Mouse (Mus musculus) hindbrain, embryonic 12.5 days (tissue): Measurements from ENCODE around the gene Creb3. TPM values are rescaled to one million over a fixed set of nuclear protein-coding genes. Genes with fewer than 3 reads are reported as not detected.

Experiments
- ATAC-seq: fragments of 200-750 bp; cut with Nextera tagmentation; 2 replicates; pipeline ENCODE4 v1.8.0; 2017; ENCODE audit warnings: moderate TSS enrichment; ENCODE audit not compliant: low FRiP score
- H3K27ac ChIP-seq: fragments of 300-500 bp; sonication (generic); 2 replicates; pipeline ENCODE4 v1.5.1; 2016; ENCODE audit warnings: mild to moderate bottlenecking
- H3K27me3 ChIP-seq: fragments of 300-500 bp; sonication (generic); 2 replicates; pipeline ENCODE4 v1.6.1; 2016; ENCODE audit warnings: mild to moderate bottlenecking
- H3K36me3 ChIP-seq: fragments of 300-500 bp; sonication (generic); 2 replicates; pipeline ENCODE4 v1.6.1; 2016; ENCODE audit warnings: mild to moderate bottlenecking
- H3K4me1 ChIP-seq: fragments of 300-500 bp; sonication (generic); 2 replicates; pipeline ENCODE4 v1.6.1; 2016
- H3K4me2 ChIP-seq: fragments of 300-500 bp; sonication (generic); replicated peaks from 2 replicates; pipeline ENCODE4 v1.6.1; 2016; ENCODE audit warnings: mild to moderate bottlenecking
- H3K4me3 ChIP-seq: fragments of 300-500 bp; sonication (generic); 2 replicates; pipeline ENCODE4 v1.5.1; 2016; ENCODE audit warnings: mild to moderate bottlenecking
- H3K9ac ChIP-seq: fragments of 300-500 bp; sonication (generic); 2 replicates; pipeline ENCODE4 v1.6.1; 2016; ENCODE audit warnings: mild to moderate bottlenecking, moderate library complexity
- H3K9me3 ChIP-seq: fragments of 300-500 bp; sonication (generic); replicated peaks from 2 replicates; pipeline ENCODE4 v1.6.1; 2016; ENCODE audit warnings: mild to moderate bottlenecking
- WGBS: fragments of 180-500 bp; shearing (Covaris S2); methylation state at CpG from one replicate; pipeline ENCODE4 v1.1.7; 2016; 5-methylcytosine and 5-hydroxymethylcytosine counted together
- polyA plus RNA-seq: library from polyadenylated mRNA; unstranded; fragments of >200 nt; fragmentation: Nextera tagmentation; extraction: Ambion mirVana; gene quantifications from 2 replicates; pipeline ENCODE4 v1.2.1, GENCODE M21; 2016

Creb3 gene
- polyA plus RNA-seq, 1 experiment from 2014 or later: 60.2 TPM

DNA sequence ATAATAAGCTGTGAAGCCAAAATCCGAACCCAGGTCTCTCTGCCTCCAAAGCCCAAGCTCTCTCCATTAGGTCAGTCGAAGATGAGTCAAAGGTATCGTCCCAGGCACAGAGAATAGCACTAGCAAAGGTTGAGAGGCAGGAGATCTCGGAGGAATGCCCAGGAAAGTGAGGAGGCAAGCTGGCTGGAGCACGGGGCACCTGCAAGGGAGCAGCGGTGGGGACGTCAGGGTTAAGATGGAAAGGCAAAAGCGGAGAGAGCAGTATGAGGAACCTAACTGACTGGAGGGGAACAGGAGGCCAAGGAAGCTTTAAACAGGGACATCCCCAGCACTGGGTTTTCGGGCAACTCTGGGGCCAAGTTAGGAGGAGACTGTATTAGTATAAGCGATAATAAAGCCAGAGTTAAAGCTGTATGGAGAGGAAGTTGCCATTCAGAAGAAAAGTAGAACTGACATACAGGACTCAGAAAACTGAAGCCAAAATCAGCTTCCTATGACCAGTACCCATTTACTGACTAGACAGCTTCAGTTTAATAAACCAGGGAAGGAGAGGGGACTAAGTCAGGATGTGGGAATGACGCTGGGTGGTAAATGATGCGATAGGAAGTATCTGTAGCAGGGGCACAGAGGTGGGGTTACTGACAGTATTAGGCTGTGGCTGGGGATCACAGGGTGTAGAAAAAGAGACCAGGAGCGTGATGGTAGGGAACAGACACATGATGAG is 2.5 kb upstream of the Creb3 start:
- ATAC-seq: no peak
- H3K4me1 ChIP-seq: peaks cover 55% of the 10 kb centered on the region
- peaks cover 18% of the 10 kb centered on the region for H3K36me3 ChIP-seq
- H3K27me3 ChIP-seq: no peaks in the 10 kb centered on the region
- peak overlapping the region; percentile 3 for H3K9ac ChIP-seq
- 76% methylated on average over 13 of the region's 13 CpGs for WGBS
- H3K4me2 ChIP-seq: peak overlapping the region; percentile 92
- H3K9me3 ChIP-seq: no peaks in the 10 kb centered on the region
- H3K27ac ChIP-seq: no peak overlapping the region
- no peak overlapping the region for H3K4me3 ChIP-seq

DNA sequence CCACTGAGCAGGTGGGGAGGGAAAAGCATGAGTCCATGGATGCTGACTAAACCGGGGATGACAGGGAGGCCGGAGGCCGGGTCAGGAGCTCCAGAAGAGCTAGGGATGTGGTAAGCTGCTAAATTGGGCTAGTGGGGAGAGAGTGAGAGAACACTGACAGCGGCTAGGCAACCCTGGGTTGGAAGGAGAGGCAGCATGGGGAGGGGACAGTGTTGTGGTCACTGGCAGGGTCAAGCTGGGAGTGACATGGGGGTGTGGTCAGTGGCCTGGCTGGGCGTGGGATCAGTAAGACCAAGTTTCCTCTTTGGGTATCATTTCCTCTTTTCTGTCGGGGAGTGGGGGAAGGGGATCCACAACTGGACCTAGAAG is 1.9 kb upstream of the Creb3 start:
- no peak for ATAC-seq
- H3K27ac ChIP-seq: no peak overlapping the region
- H3K36me3 ChIP-seq: peaks cover 18% of the 10 kb centered on the region
- WGBS: 43% methylated on average over 6 of the region's 6 CpGs
- no peaks in the 10 kb centered on the region for H3K27me3 ChIP-seq
- H3K9ac ChIP-seq: peak overlapping the region; percentile 3
- H3K9me3 ChIP-seq: no peaks in the 10 kb centered on the region
- H3K4me3 ChIP-seq: 0 out of 2 replicates have a peak overlapping the region, but pooled peaks have one; percentile 10
- H3K4me1 ChIP-seq: peaks cover 55% of the 10 kb centered on the region
- peak overlapping the region; percentile 92 for H3K4me2 ChIP-seq

DNA sequence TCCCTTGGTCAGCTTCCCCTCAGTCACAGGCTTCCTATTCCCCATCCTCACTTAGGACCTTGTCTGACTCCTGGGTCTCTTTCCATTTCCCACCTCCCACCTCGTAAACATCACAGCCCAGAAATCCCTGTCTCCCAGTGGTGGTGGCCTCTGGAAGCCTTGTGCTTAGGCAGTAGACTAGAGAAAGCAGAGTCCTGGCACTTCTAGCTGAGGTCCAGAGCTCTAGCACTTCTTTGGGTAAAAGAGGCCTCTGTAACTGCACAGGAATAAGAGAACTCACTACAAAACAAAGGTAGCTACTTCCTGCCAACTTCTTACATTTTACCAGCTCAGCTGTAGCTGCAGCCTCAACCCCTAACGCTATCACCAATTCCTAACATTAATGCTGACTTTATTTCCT is 1.2 kb upstream of the Creb3 start:
- Histone ChIP-seq H3K4me3 (peak overlapping the region; percentile 85), H3K27ac (no peak overlapping the region), H3K36me3 (peaks cover 18% of the 10 kb centered on the region), H3K9ac (peak overlapping the region; percentile 93), H3K27me3 (no peaks in the 10 kb centered on the region), H3K9me3 (no peaks in the 10 kb centered on the region), H3K4me2 (peak overlapping the region; percentile 92), H3K4me1 (peaks cover 55% of the 10 kb centered on the region)
- 35% methylated on average over 2 of the region's 2 CpGs for WGBS
- ATAC-seq: no peak

DNA sequence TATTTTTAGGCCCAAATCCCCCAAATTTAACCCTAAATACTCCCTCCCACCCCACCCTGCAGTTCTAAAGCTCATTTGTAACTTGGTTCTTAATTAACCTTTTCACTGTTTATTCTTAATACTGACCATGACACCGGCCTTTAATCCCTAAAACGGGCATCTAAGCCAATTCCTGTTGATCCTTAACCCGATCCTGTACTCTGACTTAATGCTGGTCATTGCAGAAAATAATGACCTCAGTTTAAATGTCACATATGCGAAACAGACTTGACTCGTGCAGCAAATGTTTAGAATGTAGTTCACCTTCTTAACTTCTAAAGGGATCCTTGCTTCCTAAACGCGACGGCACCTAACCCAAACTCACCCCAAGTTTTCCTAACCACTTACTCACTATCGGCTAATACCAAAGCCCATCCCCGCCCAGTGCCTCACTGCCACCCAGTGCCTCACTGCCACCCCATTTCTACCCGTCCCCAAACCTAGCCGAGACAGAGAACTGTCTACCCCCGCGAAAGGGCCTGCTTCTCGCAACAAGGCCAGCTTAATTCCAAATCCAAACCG is 616 bp upstream of the Creb3 start:
- ATAC-seq: peak; percentile 44
- no peaks in the 10 kb centered on the region for H3K9me3 ChIP-seq
- 4% methylated on average over 16 of the region's 16 CpGs for WGBS
- H3K9ac ChIP-seq: peak overlapping the region; percentile 93
- H3K27me3 ChIP-seq: no peaks in the 10 kb centered on the region
- H3K4me1 ChIP-seq: peaks cover 55% of the 10 kb centered on the region
- peak overlapping the region; percentile 92 for H3K4me2 ChIP-seq
- H3K36me3 ChIP-seq: peaks cover 20% of the 10 kb centered on the region
- H3K4me3 ChIP-seq: peak overlapping the region; percentile 85
- H3K27ac ChIP-seq: peak overlapping the region; percentile 97

DNA sequence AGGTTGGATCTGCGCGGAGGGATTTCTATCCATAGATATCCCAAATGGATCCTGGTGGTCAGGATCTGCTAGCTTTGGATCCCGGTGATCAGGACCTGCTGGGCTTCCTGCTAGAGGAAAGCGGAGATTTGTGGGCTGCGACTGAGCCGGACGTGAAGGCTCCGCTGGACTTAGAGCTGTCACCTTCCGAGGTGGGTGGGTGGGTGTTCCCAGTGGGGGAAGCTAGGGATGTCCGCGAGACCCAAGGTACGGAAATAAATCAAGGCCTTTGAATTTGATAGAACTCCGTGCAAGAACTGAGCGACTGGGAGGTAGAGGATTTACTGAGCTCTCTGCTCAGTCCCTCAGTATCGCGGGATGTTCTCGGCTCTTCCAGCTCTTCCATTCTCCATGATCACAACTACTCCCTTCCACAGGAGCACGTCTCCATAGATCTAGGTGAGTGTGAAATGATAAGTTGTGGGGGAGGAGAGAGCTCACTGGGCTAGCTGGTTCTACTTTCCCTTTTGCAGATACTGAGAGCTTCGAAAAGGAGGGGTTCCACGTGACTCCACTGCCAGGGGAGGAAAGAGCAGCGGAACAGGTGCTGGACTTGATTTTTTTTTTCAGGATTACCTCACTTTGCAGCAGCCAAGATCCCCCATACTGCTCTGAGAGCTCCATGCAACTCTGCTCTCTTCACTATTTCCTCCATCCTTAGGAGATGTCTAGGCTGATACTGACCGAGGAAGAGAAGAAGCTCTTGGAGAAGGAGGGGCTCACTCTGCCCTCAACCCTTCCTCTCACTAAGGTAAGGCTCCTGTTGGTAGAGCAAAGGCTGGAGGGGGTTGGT is 853 bp downstream of the Creb3 start:
- peak; percentile 55 for ATAC-seq
- Histone ChIP-seq H3K4me1 (peaks cover 49% of the 10 kb centered on the region), H3K27ac (peak overlapping the region; percentile 97)

DNA sequence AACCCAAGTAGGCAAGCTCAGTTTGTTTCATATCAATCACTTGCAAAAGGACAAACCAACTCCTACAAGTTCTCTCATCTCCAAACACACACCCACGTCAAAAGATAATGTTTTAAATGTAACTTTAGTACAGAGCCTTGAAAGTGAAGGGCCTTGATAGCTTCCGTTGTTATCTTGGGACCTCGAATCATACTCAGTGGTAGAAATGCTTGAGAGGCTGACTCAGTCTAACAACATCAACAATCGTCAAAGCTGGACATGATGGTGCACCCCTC is 1.4 kb downstream of the Creb3 start:
- H3K9ac ChIP-seq: no peak overlapping the region
- 89% methylated on average over 4 of the region's 4 CpGs for WGBS
- ATAC-seq: no peak

More for the DNA sequence above, 853 bp downstream of the Creb3 start:
- Histone ChIP-seq H3K4me2 (peak overlapping the region; percentile 92), H3K27me3 (no peaks in the 10 kb centered on the region), H3K36me3 (peaks cover 34% of the 10 kb centered on the region), H3K9me3 (no peaks in the 10 kb centered on the region), H3K9ac (peak overlapping the region; percentile 93), H3K4me3 (peak overlapping the region; percentile 85)
- 6% methylated on average over 22 of the region's 22 CpGs for WGBS

DNA sequence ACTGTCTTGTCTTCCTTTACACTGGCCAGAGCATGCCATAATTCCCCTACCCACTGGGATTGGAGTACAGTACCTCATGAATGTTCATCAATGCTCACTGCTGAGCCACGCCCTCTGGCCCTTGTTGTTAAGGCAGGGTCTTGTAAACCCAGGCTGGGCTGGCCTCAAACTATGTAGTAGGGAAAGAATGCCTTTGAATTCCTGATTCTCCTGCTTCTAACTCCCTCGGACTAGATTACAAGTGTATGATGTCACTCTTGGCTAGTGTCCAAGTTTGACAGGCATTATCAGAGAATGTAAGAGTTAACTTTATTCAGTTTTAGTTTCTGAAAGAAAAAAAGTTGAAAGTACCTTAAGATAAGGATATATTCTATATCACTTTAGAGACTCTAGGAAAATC is 2.1 kb downstream of the Creb3 start:
- no peak overlapping the region for H3K9ac ChIP-seq
- no peaks in the 10 kb centered on the region for H3K27me3 ChIP-seq
- H3K36me3 ChIP-seq: peaks cover 47% of the 10 kb centered on the region
- H3K9me3 ChIP-seq: no peaks in the 10 kb centered on the region
- H3K4me3 ChIP-seq: no peak overlapping the region
- peaks cover 36% of the 10 kb centered on the region for H3K4me1 ChIP-seq
- WGBS: 68% methylated on average over 2 of the region's 2 CpGs
- no peak overlapping the region for H3K27ac ChIP-seq
- no peak for ATAC-seq
- peak overlapping the region; percentile 92; the same call in 1 of the 2 replicates for H3K4me2 ChIP-seq

More for the DNA sequence above, 1.4 kb downstream of the Creb3 start:
- Histone ChIP-seq H3K36me3 (peaks cover 40% of the 10 kb centered on the region), H3K4me2 (peak overlapping the region; percentile 92), H3K27ac (no peak overlapping the region), H3K4me1 (peaks cover 43% of the 10 kb centered on the region), H3K27me3 (no peaks in the 10 kb centered on the region), H3K4me3 (peak overlapping the region; percentile 85), H3K9me3 (no peaks in the 10 kb centered on the region)

DNA sequence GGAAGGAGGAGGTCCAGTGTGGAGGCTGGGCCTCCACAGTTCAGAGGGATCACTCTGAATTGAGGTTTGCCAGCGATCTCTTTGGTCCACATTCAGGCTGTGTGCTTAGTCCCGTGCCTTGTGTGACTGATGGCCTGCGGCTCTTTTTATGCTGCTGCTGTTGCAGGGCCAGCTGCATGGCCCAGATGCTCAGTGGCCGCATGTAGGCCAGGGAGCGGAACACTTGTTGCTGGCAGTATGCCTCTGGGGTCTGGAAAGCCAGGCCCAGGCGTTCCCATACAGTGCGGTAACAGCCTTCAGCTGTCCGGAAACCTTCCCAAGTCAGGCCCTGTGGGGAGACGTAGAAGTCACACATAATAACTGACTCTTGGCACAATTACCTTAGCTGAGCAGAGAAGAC is 5.0 kb downstream of the Creb3 start:
- peaks cover 76% of the 10 kb centered on the region for H3K36me3 ChIP-seq

DNA sequence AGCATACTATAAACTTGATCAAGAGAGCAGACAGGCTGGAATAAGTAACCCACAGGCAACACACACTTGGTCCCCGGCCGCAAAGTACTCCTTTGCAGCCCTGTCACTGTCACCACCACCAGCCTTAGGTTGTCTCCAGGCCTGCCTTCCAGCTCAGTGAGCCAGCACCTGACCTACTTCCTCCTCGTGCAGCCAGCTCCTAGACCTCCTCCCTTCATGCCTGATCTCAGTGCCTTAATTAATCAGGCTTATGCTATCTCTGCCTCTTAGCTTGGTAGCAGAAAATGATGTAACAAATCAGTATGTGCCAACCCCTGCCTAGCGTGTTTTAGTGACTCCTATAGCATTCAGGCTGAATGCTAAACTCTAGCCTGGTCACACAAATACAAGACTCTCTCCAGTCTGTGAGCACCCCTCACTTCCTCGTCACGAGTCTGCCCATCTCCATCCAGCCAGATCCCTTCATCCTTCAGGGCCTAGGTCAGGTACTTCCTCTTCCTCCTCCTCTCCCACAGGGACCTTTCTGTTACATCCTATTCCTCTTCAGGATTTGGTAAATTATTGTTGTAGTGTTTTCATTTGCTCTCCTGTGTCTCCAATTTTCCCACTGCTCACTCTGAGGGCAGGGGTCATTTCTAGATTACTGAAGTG is 9.4 kb downstream of the Creb3 start:
- 87% methylated on average over 6 of the region's 6 CpGs for WGBS
- Histone ChIP-seq H3K36me3 (peaks cover 75% of the 10 kb centered on the region), H3K9me3 (no peaks in the 10 kb centered on the region), H3K4me3 (no peak overlapping the region), H3K27me3 (no peaks in the 10 kb centered on the region), H3K9ac (no peak overlapping the region), H3K27ac (no peak overlapping the region), H3K4me2 (no peak overlapping the region), H3K4me1 (peaks cover 19% of the 10 kb centered on the region)
- no peak for ATAC-seq

More for the DNA sequence above, 5.0 kb downstream of the Creb3 start:
- H3K9ac ChIP-seq: no peak overlapping the region
- no peak overlapping the region for H3K4me3 ChIP-seq
- no peaks in the 10 kb centered on the region for H3K27me3 ChIP-seq
- H3K9me3 ChIP-seq: no peaks in the 10 kb centered on the region
- no peak overlapping the region for H3K4me2 ChIP-seq
- H3K27ac ChIP-seq: no peak overlapping the region
- ATAC-seq: no peak
- 93% methylated on average over 9 of the region's 9 CpGs for WGBS
- H3K4me1 ChIP-seq: peaks cover 14% of the 10 kb centered on the region

DNA sequence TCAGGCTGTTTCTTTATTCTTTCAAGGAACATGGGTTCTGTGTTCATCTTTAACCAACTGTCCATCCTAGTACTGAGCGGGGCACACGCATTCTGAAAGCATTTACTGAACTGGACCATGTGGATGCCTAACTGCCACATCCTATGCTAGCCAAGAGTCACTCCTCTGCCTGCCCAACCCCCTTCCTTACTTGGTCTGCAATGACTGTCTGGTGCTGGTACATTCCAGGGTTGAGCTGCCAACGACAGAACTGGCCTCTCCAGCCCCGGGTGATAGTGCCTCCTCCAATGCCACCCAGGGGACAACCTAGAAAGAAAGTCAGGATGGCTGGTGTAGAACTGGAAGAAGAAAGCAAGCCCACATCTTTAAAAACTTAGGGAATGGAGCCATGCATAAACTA is 11.4 kb downstream of the Creb3 start:
- H3K27ac ChIP-seq: no peak overlapping the region
- no peak overlapping the region for H3K4me3 ChIP-seq
- no peak overlapping the region for H3K9ac ChIP-seq
- no peak overlapping the region for H3K4me2 ChIP-seq
- peaks cover 35% of the 10 kb centered on the region for H3K4me1 ChIP-seq
- 93% methylated on average over 4 of the region's 4 CpGs for WGBS
- H3K27me3 ChIP-seq: no peaks in the 10 kb centered on the region
- H3K36me3 ChIP-seq: peaks cover 55% of the 10 kb centered on the region
- no peaks in the 10 kb centered on the region for H3K9me3 ChIP-seq
- no peak for ATAC-seq

DNA sequence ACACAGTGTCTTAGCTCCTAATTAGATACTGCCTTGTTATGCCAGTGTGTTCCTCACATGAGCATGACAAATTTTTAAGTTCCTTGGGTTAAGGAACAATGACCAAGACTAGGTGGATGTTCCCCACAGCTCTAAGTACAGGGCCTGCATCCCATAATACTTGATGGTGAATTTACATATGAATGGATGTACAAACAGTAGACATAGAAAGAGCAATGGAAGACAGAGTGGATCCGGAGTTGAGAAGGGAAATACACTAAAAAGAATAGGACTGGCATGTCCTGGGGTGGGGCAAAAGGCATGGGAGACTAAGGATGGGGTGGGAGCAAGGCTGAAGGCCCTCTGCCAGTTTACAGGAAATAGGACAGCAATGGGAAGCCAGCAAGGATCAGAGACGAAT is 13.2 kb downstream of the Creb3 start:
- Histone ChIP-seq H3K4me3 (peak overlapping the region; percentile 8; the same call in 1 of the 2 replicates), H3K36me3 (peaks cover 38% of the 10 kb centered on the region), H3K27me3 (no peaks in the 10 kb centered on the region), H3K9ac (peak overlapping the region; percentile 2; the same call in 1 of the 2 replicates), H3K4me1 (peaks cover 42% of the 10 kb centered on the region), H3K9me3 (no peaks in the 10 kb centered on the region), H3K27ac (no peak overlapping the region), H3K4me2 (peak overlapping the region; percentile 98)
- ATAC-seq: no peak
- WGBS: 61% methylated on average over 2 of the region's 2 CpGs

DNA sequence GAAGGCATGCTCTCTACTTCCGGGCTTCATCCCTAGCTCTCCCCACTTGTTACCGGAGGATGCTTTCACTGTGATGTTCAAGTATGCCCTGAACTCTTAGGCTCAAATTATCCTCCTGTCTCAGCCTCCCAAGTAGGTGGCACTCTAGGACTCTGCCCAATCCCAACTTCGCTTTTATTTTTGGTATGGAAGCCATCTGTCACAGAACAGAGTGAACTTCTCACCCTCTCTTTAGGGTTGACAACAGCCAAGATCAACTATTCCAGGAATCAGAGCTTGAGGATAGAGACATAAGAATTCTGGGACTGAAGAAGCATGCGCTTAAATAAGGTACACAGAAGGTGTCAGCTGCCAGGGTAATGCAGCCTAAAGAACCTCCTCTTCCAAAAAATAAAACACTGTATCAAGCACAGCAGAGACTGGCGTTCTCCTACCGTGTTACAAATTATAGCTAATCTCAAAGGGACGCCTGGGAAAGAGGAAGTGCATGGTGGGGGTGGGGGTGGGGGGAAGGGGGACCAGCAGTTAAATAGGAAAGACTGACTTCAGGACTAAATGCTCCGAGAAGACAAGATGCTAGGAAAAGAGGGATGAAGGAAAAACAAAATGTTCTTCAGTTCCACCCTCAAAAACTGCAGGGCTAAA is 15.2 kb downstream of the Creb3 start:
- no peak for ATAC-seq
- H3K4me2 ChIP-seq: peak overlapping the region; percentile 98
- H3K9me3 ChIP-seq: no peaks in the 10 kb centered on the region
- WGBS: 47% methylated on average over 8 of the region's 8 CpGs
- H3K36me3 ChIP-seq: peaks cover 37% of the 10 kb centered on the region
- peak overlapping the region; percentile 93 for H3K9ac ChIP-seq
- no peak overlapping the region for H3K27ac ChIP-seq
- peak overlapping the region; percentile 86 for H3K4me3 ChIP-seq
- H3K4me1 ChIP-seq: peaks cover 42% of the 10 kb centered on the region
- no peaks in the 10 kb centered on the region for H3K27me3 ChIP-seq
